Mouse (Mus musculus) bone marrow, adult 2 months (tissue): ENCODE results near the gene Samd10.

Source experiments
- CTCF ChIP-seq: fragments of 200-500 bp; IDR thresholded peaks from 2 replicates; pipeline ENCODE4 v1.5.1; 2011; ENCODE audit warnings: low read length, control low read depth; ENCODE audit not compliant: control insufficient read depth, insufficient read depth
- POLR2A ChIP-seq: fragments of 200-500 bp; IDR thresholded peaks from 2 replicates; pipeline ENCODE4 v1.6.1; 2011; ENCODE audit warnings: low read depth, mild to moderate bottlenecking, control low read depth, low read length, borderline replicate concordance; ENCODE audit not compliant: control insufficient read depth

DNA sequence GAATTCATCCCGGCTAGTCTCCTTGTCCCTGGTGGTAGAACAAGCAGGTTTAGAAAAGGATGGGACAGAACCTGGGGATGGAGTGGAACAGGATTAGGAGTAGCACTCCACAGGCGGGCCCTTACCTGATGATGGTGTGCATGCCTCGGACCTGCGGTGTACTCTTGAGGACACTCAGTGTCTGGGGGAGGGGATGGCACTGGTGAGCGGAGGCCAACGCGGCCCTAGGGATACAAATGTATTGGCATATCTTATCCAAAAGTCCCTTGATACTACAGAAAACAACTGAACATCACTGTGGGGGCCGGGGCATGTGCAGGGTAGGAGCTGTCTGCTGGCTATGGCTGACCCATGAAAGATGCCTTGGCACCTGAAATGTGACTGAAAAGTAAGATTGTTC is 28.6 kb downstream of the Samd10 start:
- TF ChIP-seq CTCF (no peak), POLR2A (no peak)
